Mouse (Mus musculus) adrenal gland, postnatal 10 days (tissue): ENCODE measurements around the gene Ly6g6f. TPM values are rescaled to one million over a fixed set of nuclear protein-coding genes. Genes with fewer than 3 reads are reported as not detected.
"Not testable (repeated sequence)": the region's sequence is repeated elsewhere in the genome, so short reads cannot be mapped to it uniquely, and the experiment has no call there.

Experiments used
- DNase-seq: peaks from one replicate; pipeline ENCODE4 v3.0.0; 2021; ENCODE audit warnings: mixed read lengths
- long read RNA-seq, 2 experiments: library from polyadenylated mRNA; stranded (forward); transcript quantifications; one replicate each; pipeline ENCODE4 v2.0.0; 2021
- total RNA-seq, 2 experiments: library from RNA; stranded (reverse); gene quantifications; 2 replicates each; pipeline ENCODE4 v1.2.3; 2021

Ly6g6f gene
- under 1 TPM in 1 of 2 experiments, not detected in 1; 0.48 TPM for total RNA-seq
- long read RNA-seq, experiment 1, partial matches to known transcripts, result 0 of 1 reads
- long read RNA-seq, experiment 1, other reads (novel, unspliced or antisense), result 0 of 1 reads
- long read RNA-seq, experiment 2, result 0 reads

- DNase-seq, result no peak
Measured at GRCm38 (mm10) chr17:35085208-35085865, at the start of gene Ly6g6f. TSS of gene Ly6g6f (minus strand) at chr17:35085610.

- DNase-seq, result peak; percentile 96
Measured at GRCm38 (mm10) chr17:35134801-35135590, 49.6 kb upstream of the Ly6g6f start, which contains the start of gene Bag6. TSS of gene Bag6 (plus strand) at chr17:35135178.

- no peak for DNase-seq
Measured at GRCm38 (mm10) chr17:35133517-35133916, 48.1 kb upstream of the Ly6g6f start.

GRCm38 (mm10) chr17:35132174-35132560 is 46.8 kb upstream of the Ly6g6f start:
- no peak for DNase-seq

- no peak for DNase-seq
Measured at GRCm38 (mm10) chr17:35131500-35132173, 46.2 kb upstream of the Ly6g6f start, which contains the start of gene Apom. TSS of gene Apom (minus strand) at chr17:35132050.

GRCm38 (mm10) chr17:35131038-35131437 is 45.6 kb upstream of the Ly6g6f start:
- no peak for DNase-seq

- no peak for DNase-seq
Measured at GRCm38 (mm10) chr17:35128996-35129395, 43.6 kb upstream of the Ly6g6f start.

- no peak for DNase-seq
Measured at GRCm38 (mm10) chr17:35127017-35127416, 41.6 kb upstream of the Ly6g6f start.

GRCm38 (mm10) chr17:35126206-35126611 is 40.8 kb upstream of the Ly6g6f start, which contains the start of gene D17H6S53E:
TSS of gene D17H6S53E (plus strand) at chr17:35126373.
- peak; percentile 88 for DNase-seq

GRCm38 (mm10) chr17:35125578-35125977 is 40.2 kb upstream of the Ly6g6f start:
- DNase-seq, result no peak

GRCm38 (mm10) chr17:35125081-35125480 is 39.7 kb upstream of the Ly6g6f start:
- DNase-seq, result no peak

GRCm38 (mm10) chr17:35124261-35124896 is 39.0 kb upstream of the Ly6g6f start:
- DNase-seq, result not testable (repeated sequence)

- not testable (repeated sequence) for DNase-seq
Measured at GRCm38 (mm10) chr17:35123287-35123686, 37.9 kb upstream of the Ly6g6f start.

GRCm38 (mm10) chr17:35121871-35122303 is 36.5 kb upstream of the Ly6g6f start, which contains the start of gene Csnk2b:
TSS of gene Csnk2b (minus strand) at chr17:35122053.
- DNase-seq, result peak; percentile 67

- peak; percentile 98 for DNase-seq
Measured at GRCm38 (mm10) chr17:35121143-35121799, 35.9 kb upstream of the Ly6g6f start, which contains the start of gene Gpank1. TSS of gene Gpank1 (plus strand) at chr17:35121455.

GRCm38 (mm10) chr17:35120745-35121142 is 35.3 kb upstream of the Ly6g6f start:
- DNase-seq, result peak; percentile 72

- DNase-seq, result no peak
Measured at GRCm38 (mm10) chr17:35115046-35116019, 29.9 kb upstream of the Ly6g6f start, which contains the start of gene Ly6g5b. TSS of gene Ly6g5b (minus strand) at chr17:35115428.

GRCm38 (mm10) chr17:35111774-35112173 is 26.4 kb upstream of the Ly6g6f start:
- DNase-seq, result no peak

GRCm38 (mm10) chr17:35108097-35108496 is 22.7 kb upstream of the Ly6g6f start, which contains the start of gene Ly6g5c:
TSS of gene Ly6g5c (plus strand) at chr17:35108279.
- DNase-seq, result no peak

GRCm38 (mm10) chr17:35106522-35106921 is 21.1 kb upstream of the Ly6g6f start:
- DNase-seq, result no peak
